Mouse (Mus musculus) left cerebral cortex, postnatal 4 days (tissue): ENCODE measurements at regions not wholly inside any gene's neighbourhood (a gene's known extent, or its start where the extent isn't known, plus 50 kb on each side); places are given as distances from the start of the nearest gene placed in this dataset.

Experiments
- DNase-seq: peaks from one replicate; pipeline ENCODE4 v3.0.0-alpha.2; 2022
- intact Hi-C: fragments of 180-260 bp; cut with DNase I; formaldehyde crosslinking; loops from one replicate; pipeline ENCODE4 v1.15.1; 2025

DNA sequence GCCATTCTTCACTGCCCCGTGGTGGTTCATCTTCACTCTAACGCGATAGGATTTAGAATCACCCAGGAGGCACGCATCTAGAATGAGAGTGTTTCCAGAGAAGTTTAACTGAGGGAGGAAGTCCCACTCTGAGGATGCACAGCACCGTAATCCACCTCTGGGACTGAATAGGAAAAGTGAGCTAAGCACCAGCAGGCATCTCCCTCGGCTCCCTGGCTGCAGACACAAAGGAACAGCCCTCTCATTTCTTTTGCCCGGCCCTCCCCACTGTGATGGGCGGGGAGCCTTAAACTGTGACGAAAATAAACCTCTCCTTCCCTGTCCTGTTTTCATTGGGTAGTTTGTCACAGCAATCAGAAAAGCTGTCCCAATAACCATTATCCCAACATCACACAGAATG is 194.1 kb upstream of the Jmjd1c start:
- DNase-seq, result no peak
- intact Hi-C loops, result loop anchor here (10.0 kb wide), 2 partner anchors 313 to 403 kb away; no protein-coding TSS in a partner anchor

DNA sequence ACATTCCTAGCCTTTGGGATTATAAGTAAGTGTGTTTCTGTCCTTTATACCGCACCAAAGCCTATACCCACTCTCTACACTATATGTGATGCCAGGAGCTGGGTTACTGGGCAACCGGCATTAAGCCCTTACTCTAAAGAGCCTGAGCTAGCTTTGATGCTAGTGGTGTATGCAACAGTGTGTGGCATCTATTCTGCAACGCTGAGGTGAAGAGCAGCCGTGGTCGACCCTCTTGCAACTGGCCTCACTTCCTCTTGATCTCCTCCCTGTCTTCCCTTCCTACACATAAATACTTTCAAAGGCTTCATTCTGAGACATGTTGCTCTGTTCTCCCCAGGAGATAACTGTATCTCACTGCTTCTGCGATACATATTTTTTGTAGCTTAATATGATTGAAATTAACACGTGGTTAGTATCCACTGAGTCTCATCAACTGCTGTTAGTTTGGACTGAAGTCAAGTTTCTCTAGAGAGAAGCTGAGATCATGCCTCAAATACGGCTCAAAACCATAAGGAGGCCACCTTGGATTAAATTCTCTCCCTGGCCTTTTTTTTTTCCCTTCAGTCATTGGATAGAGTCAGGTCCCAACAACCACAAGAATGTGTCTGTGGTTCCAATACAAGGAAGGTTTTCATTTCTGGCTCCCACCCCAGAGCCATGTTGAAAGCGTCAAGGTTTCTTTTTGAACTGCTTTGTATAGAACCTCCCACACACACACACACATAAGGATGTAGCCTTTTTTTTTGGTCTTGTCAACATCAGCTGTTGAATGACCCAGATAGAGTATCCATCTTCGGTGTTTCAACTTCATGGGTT is 191.2 kb upstream of the Jmjd1c start:
- intact Hi-C loops, result loop anchor here (10.0 kb wide), 2 partner anchors 310 to 400 kb away; no protein-coding TSS in a partner anchor
- no peak for DNase-seq

- intact Hi-C loops, result loop anchor here (10.0 kb wide), 2 partner anchors 307 to 397 kb away; no protein-coding TSS in a partner anchor
- DNase-seq, result no peak
These were observed 188.1 kb upstream of the Jmjd1c start for GRCm38 (mm10) chr10:66907842-66908241.

DNA sequence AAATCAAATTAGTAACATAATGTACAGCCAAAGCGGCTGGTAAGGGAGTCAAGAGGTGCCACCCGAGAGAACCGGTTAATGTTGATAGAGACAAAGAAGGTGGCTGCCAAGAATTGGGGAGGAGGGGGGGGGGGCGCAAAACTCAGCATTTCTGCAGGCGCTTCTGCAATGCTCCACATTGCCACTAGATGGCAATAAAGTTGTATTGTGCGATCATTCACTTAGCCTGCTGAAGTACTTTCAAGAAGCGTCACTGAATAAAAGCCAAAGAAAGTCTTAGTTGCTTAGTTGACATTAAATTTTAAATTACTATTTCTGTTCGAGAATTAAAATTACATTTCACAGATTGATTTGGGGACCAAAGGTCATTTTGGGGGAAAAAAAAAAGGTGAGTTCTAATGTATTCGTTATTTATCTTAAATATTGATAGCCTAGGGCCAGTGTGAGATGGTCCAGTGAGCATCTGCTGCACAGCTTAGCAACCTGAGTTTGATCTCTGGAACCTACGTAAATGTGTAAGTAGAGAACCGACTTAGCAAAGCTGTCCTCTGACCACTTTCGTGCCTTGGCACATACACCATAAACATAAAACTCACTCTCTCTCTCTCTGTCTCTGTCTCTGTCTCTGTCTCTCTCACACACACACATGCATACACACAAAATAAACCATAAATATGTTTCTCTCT is 186.6 kb upstream of the Jmjd1c start:
- DNase-seq, result peak; percentile 68
- intact Hi-C loops, result loop anchor here (10.0 kb wide), 2 partner anchors 305 to 395 kb away; no protein-coding TSS in a partner anchor

- no peak for DNase-seq
- intact Hi-C loops, result loop anchor here (5.0 to 10.0 kb wide), 3 partner anchors 92 to 395 kb away; no protein-coding TSS in a partner anchor
These were observed 185.8 kb upstream of the Jmjd1c start for GRCm38 (mm10) chr10:66909905-66910681.

DNA sequence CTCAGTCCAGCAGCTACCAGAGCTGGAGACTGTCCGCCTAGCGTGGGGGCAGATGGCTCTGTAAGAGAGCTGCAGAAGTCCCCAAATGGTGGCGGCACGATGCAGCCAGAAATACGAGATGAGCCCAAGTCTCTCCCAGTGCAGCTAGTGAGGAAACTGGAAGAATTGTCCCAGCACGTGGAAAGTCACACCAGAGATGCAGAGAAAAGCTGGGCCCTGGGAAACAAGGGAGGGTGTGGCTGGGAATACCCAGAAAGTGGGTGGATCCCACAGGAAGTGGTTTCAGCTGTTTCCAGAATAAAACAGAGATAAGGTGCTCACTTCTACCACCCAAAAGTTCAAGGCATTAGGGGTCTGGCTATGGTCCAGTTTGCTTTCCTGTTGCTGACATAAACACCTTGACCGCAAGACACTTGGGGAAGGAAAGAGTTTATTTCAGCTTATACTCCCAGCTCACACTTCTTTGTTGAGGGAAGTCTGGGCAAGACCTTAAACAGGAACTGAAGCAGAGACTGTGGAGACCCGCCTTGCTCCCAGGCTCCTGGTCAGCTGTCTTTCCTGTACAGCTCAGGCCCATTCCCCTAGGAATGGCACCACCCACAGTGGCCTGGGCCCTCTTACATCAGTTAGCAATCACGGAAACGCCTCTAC is 184.5 kb upstream of the Jmjd1c start:
- peak; percentile 43 for DNase-seq
- intact Hi-C loops, result loop anchor here (5.0 kb wide), 1 partner anchor 91 kb away; no protein-coding TSS in a partner anchor

DNA sequence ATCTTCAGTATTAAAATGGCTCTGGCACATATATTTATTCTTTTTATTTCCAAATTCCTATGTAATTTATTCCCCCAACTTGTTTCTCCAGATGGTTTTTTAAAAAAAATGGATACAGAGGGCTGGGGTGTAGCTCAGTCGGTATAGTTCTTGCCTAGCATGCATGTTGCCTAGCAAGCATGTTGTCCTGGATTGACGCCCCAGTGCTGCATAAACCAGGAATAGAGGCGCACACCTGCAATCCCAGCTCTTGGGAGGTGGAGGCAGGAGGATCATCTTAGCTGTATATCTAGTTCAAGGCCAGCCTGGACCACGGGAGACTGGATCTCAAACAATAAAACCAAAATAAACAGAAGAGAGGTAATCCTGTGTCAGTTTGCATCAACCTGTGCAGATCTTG is 183.5 kb upstream of the Jmjd1c start:
- DNase-seq, result no peak
- intact Hi-C loops, result loop anchor here (5.0 kb wide), 1 partner anchor 90 kb away; no protein-coding TSS in a partner anchor

DNA sequence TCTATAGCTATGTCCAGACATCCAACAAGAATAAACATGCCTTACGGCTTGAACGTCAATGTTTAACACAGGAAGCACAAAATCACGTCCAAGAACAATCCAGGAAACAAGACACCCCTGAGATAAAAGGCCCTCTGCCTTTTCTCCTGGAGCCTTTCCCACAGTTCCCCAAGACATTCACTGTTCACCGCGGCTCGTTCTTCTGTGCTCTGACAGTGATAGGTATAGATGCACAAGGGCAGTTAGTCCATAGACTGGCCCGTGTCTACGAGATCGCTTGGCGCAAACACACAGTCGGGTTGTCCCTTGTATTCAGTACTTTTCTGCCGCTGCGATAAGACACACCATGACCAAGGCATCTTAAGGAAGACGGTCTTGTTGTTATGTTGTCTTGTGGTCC is 182.7 kb upstream of the Jmjd1c start:
- intact Hi-C loops, result loop anchor here (5.0 kb wide), 1 partner anchor 89 kb away; no protein-coding TSS in a partner anchor
- no peak for DNase-seq

DNA sequence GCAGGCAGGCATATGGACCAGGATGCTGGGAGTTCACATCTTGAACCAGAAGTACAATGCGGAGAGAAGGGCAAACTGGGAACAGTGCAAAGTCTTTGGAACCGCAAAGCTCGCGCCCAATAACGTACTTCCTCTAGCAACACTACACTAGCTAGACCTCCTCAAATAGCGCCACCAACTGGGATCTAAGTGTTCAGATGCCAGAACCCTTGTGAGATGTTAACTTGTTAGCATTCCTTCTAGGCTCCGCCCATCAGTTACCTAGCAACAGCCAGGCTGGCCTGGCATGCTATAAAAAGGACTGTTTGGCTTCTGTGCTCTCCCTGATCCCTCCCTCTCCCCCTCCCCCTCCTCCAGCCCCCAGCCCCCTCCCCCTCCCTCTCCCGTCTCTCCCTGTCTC is 182.3 kb upstream of the Jmjd1c start:
- intact Hi-C loops, result loop anchor here (5.0 kb wide), 1 partner anchor 89 kb away; no protein-coding TSS in a partner anchor
- peak; percentile 73 for DNase-seq

DNA sequence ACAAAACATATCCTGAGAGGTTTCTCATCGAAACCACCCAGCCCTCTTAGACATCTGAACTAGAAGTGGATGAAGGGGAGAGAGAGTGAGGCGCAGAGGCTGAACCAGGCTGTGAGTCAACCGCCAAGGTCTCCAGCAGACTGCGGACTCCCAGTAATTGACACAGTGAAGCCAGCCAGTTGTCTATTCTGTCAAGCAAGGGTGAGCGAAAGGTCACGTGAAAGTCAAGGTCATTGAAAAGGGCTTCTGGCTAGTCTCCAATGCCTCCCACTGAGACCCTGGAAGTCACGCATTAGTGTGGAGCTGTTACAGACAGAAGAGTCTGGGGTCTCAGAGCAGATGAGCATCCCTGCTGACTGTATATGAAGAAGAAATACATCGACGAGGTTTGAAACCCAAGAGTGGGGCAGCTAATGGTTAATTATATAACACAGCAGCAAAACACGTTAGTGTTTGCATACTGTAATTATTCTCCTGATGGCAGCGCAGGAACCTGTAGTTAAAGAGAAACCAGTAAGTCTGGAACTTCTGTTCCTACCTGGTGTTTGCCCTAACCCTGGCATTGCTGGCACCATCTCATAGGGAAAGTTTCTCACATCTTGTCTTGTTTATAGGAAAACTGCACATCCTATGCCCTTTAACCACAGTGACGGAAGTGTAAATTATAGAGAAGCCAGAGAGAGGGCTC is 181.5 kb upstream of the Jmjd1c start:
- peak; percentile 34 for DNase-seq
- intact Hi-C loops, result loop anchor here (5.0 kb wide), 1 partner anchor 88 kb away; no protein-coding TSS in a partner anchor

- intact Hi-C loops, result no loop called here
- no peak for DNase-seq
These were observed 180.1 kb upstream of the Jmjd1c start for GRCm38 (mm10) chr10:66915801-66916200.

- intact Hi-C loops, result no loop called here
These were observed 178.2 kb upstream of the Jmjd1c start for GRCm38 (mm10) chr10:66917725-66918124.

DNA sequence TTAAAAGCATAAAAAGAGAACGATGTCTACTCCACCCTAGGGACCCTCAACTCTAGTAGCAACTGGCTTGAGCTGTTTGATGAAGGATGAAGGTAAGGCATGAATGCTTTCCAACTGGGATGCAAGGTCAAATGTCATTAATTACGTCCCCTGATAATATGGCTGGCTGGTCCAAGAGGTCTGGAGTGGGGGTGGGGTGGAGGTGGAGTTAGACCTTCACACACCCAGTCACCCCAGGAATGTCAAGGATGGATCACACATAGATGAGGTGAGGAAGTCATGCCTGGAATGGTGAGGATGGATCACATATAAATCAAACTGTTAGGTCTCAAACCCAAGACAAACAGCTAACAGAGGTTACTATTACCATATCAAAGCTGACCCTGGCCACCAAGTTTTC is 177.2 kb upstream of the Jmjd1c start:
- intact Hi-C loops, result no loop called here
- DNase-seq, result no peak

More at GRCm38 (mm10) chr10:66917725-66918124, 178.2 kb upstream of the Jmjd1c start:
- no peak for DNase-seq

DNA sequence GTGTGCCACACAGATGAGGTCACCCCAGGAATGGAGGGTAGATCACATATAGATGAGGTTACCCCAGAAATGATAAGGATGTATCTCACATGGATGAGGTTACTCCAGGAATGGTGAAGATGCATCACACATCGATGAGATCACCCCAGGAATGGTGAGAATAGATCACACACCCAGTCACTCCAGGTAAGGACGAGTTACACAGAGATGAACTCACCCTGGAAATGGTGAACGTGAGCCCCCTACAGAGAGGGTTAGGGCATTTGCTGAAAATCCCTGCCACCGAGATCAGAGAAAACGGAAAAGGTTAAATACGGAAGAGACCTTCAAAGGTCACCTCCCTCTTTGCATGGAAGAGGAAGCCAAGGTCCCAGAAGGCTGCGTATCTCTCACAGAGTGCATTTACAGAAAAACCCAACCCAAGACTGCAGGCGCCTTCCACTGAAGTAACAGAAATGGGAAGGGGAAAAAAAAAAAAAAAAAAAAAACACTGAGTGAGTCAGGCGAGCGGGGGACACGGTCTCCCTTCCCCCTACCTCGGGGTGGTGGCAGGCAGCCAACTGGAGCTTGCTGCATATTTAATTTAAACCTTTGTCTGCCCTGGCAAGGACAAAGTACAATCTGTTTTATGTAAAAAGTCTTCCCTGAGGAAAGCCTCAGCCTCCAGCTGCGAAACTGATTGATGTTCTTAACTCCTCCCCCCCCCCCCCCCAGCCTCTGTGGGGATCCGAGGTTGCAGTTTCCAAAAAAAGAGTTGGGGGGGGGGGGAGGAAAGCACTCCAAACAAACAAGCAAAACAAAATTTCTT is 175.8 kb upstream of the Jmjd1c start:
- peak; percentile 99 for DNase-seq
- intact Hi-C loops, result no loop called here

GRCm38 (mm10) chr10:66920761-66921684 is 174.9 kb upstream of the Jmjd1c start:
- peak; percentile 99 for DNase-seq

DNA sequence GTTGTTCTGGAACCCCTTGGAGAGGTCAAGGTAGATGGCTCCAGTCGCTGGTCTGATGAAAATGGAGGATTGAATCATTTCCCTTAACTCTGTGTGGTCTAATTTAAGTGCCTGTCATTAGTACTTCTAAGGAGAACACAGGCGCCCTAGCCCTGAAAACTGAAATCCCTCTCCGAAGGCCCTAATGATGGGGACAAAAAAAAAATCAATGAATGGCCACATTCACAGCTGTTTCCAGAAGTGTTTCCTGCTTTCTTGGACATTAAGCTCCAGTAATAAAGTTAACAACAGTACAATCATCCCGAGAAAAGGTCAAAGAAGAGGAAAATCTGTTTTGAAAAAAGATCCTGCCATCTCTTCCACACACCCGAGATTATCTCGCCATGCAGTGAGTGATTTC is 174.1 kb upstream of the Jmjd1c start:
- DNase-seq, result no peak
- intact Hi-C loops, result no loop called here

More at GRCm38 (mm10) chr10:66920761-66921684, 174.9 kb upstream of the Jmjd1c start:
- intact Hi-C loops, result no loop called here

DNA sequence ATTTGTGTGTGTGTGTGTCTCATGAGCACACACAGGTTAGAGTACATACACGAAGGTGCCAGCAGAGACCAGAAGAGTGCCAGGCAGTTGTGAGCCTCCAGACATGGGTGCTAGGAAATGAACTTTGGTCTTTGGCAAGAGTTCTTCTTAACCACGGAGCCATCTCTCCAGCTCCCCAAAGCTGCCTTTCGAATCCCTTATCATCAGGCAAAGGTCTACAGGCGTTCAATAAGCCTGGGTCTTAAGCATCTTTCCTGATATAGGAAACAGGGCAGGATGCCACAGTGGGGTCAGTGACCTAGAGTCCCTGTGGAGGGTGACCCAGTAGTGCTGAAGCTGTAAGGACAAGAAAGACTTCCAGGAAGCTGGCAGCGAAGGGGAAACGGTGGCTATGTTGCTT is 173.6 kb upstream of the Jmjd1c start:
- intact Hi-C loops, result no loop called here
- no peak for DNase-seq

DNA sequence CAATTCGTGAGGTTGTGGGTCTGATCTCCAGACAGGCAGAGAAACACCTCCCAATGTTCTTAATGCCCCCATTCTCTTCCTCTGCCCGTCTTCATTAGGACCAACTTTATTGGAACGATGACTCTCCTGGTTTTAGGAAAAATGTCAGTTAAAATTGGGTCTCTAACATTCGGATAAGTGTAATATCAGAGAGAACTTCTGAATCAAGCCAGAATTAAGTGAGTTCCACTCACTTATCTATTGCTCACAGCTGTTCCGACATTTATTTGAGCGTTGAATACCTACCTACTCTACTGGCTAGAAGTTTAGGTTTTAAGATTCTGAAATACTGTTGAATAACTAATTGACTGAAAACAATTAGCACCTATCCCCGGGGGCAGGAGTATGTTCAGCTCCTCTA is 172.0 kb upstream of the Jmjd1c start:
- intact Hi-C loops, result no loop called here
- no peak for DNase-seq
